Comparison of ENCODE assay signal across 10 mouse cellular contexts in genomic region chr3:135245733-135246132, GRCm38 (mm10). TPM values are rescaled to one million over a fixed set of nuclear protein-coding genes. Genes with fewer than 3 reads are reported as not detected.
DNase-seq lines count a peak whose midpoint lies in the region; ATAC-seq and TF ChIP-seq lines count a peak whose summit lies in the region.
"Had no signal": no experiment of that assay in that cellular context is flagged by ENCODE, and none has a peak within 500 bp of the region (broad histone marks: within the 10 kb centered on the region; RNA-seq: fewer than 3 reads in every experiment).

No protein-coding gene starts in this region.

- TF ChIP-seq POLR2A in cortical plate, adult 2 months (IDR thresholded peaks at IDR 0.05; ENCODE audit: extremely low read depth, insufficient read depth, low read length), result no peak

- no peak overlapping the region for H3K4me3 ChIP-seq in midbrain, embryonic 14.5 days (replicated peaks; ENCODE audit: low read depth, low read length)
- no peak overlapping the region for H3K4me3 ChIP-seq in midbrain, embryonic 10.5 days
- no peak overlapping the region for H3K4me3 ChIP-seq in cortical plate, adult 2 months (ENCODE audit: insufficient read depth, low read length)
- H3K4me3 ChIP-seq: hindbrain, embryonic 13.5 days; liver, embryonic 13.5 days had no signal

- no peak overlapping the region for H3K9ac ChIP-seq in midbrain, embryonic 14.5 days (replicated peaks; ENCODE audit: low read length)
- H3K9ac ChIP-seq: hindbrain, embryonic 13.5 days; liver, embryonic 13.5 days had no signal

- H3K4me1 ChIP-seq in midbrain, embryonic 14.5 days (ENCODE audit: control insufficient read depth, insufficient read depth, low read length), result no peaks in the 10 kb centered on the region
- H3K4me1 ChIP-seq in midbrain, embryonic 10.5 days, result no peaks in the 10 kb centered on the region
- no peaks in the 10 kb centered on the region for H3K4me1 ChIP-seq in cortical plate, adult 2 months (ENCODE audit: control insufficient read depth, insufficient read depth, low read length)
- H3K4me1 ChIP-seq: hindbrain, embryonic 13.5 days; liver, embryonic 13.5 days had no signal

- no peak for DNase-seq in frontal cortex, postnatal 10 days (ENCODE audit: low spot score in 2 of 2)
- peak; percentile 52 for DNase-seq in midbrain, embryonic 14.5 days
- no peak for DNase-seq in midbrain, embryonic 10.5 days (ENCODE audit: low spot score)
- DNase-seq in skeletal muscle tissue, adult 2 months (ENCODE audit: low read depth, low spot score), result peak; percentile 1
- no peak for DNase-seq in left cerebral cortex, adult 9 months (ENCODE audit: low spot score in 2 of 2)
- DNase-seq: liver, embryonic 13.5 days had no signal

- H3K4me2 ChIP-seq in midbrain, embryonic 14.5 days (ENCODE audit: low read length), result no peak overlapping the region
- H3K4me2 ChIP-seq: hindbrain, embryonic 13.5 days; liver, embryonic 13.5 days had no signal

- peak; percentile 29; the same call in 1 of the 2 replicates for TF ChIP-seq CTCF in cortical plate, adult 2 months (IDR thresholded peaks at IDR 0.05; ENCODE audit: extremely low read depth, insufficient read depth, low read length)

- H3K36me3 ChIP-seq in midbrain, embryonic 14.5 days (ENCODE audit: control insufficient read depth, insufficient read depth, low read length), result peaks cover 35% of the 10 kb centered on the region
- H3K36me3 ChIP-seq in midbrain, embryonic 10.5 days, result peaks cover 100% of the 10 kb centered on the region

- no peaks in the 10 kb centered on the region for H3K9me3 ChIP-seq in midbrain, embryonic 14.5 days (ENCODE audit: control insufficient read depth, low read length)
- no peaks in the 10 kb centered on the region for H3K9me3 ChIP-seq in midbrain, embryonic 10.5 days (replicated peaks)
- H3K9me3 ChIP-seq: hindbrain, embryonic 13.5 days; liver, embryonic 13.5 days had no signal

- no peaks in the 10 kb centered on the region for H3K27me3 ChIP-seq in midbrain, embryonic 14.5 days (ENCODE audit: control insufficient read depth, insufficient read depth, low read length)
- H3K27me3 ChIP-seq in midbrain, embryonic 10.5 days (ENCODE audit: low read depth, poor library complexity, severe bottlenecking), result no peaks in the 10 kb centered on the region
- H3K27me3 ChIP-seq: hindbrain, embryonic 13.5 days; liver, embryonic 13.5 days had no signal

- H3K27ac ChIP-seq in midbrain, embryonic 14.5 days (replicated peaks; ENCODE audit: low read depth, low read length), result no peak overlapping the region
- no peak overlapping the region for H3K27ac ChIP-seq in midbrain, embryonic 10.5 days (replicated peaks)
- no peak overlapping the region for H3K27ac ChIP-seq in cortical plate, adult 2 months (ENCODE audit: insufficient read depth, low read length)
- H3K27ac ChIP-seq: hindbrain, embryonic 13.5 days; liver, embryonic 13.5 days had no signal

- peak; percentile 82 for ATAC-seq in frontal cortex, adult (ENCODE audit: low TSS enrichment)
- no peak for ATAC-seq in midbrain, embryonic 14.5 days (ENCODE audit: low FRiP score, low TSS enrichment)
- no peak for ATAC-seq in erythroblast, adult 5-6 weeks (replicated peaks; ENCODE audit: low FRiP score, poor library complexity, severe bottlenecking)

RNA-seq across cellular contexts. Expression of gene Cenpe, which starts 33.4 kb away (rescaled TPM):
- 4.5 and 7.9 TPM in 2 replicates for polyA plus RNA-seq in midbrain, embryonic 14.5 days (2014; fragmentation: Nextera tagmentation; extraction: Ambion mirVana)
- polyA plus RNA-seq in midbrain, embryonic 10.5 days (2016; fragmentation: Nextera tagmentation; extraction: Ambion mirVana), result 34.8 and 37.7 TPM in 2 replicates
- 0.57 and 1.0 TPM in 2 replicates for polyA plus RNA-seq in cortical plate, adult 2 months (2012; rRNA removed)
- 147 and 153 TPM in 2 replicates for total RNA-seq in erythroblast, adult 5-6 weeks (2015; ENCODE audit: low replicate concordance)
- 142 and 167 TPM in 2 replicates for total RNA-seq in erythroblast, adult 5-6 weeks (2017; ENCODE audit: low replicate concordance)

RNA-seq across cellular contexts. Expression of gene Bdh2, which starts 35.3 kb away (rescaled TPM):
- polyA plus RNA-seq in midbrain, embryonic 14.5 days (2014; fragmentation: Nextera tagmentation; extraction: Ambion mirVana), result 3.8 and 4.7 TPM in 2 replicates
- polyA plus RNA-seq in midbrain, embryonic 10.5 days (2016; fragmentation: Nextera tagmentation; extraction: Ambion mirVana), result 6.1 and 8.1 TPM in 2 replicates
- polyA plus RNA-seq in cortical plate, adult 2 months (2012; rRNA removed), result 2.4 and 4.1 TPM in 2 replicates
- total RNA-seq in erythroblast, adult 5-6 weeks (2015; ENCODE audit: low replicate concordance), result not detected in 2 replicates
- total RNA-seq in erythroblast, adult 5-6 weeks (2017; ENCODE audit: low replicate concordance), result not detected in 2 replicates

Comparison
In these comparisons a context has a peak if more than half of its experiments do, and no peak if none do; other contexts are left out.
1. DNase-seq: peak in midbrain, embryonic 14.5 days (single experiment) and skeletal muscle tissue, adult 2 months (single experiment); none in frontal cortex, postnatal 10 days (0 of 2), midbrain, embryonic 10.5 days (single experiment) and left cerebral cortex, adult 9 months (0 of 2).